Mouse (Mus musculus): Measurements from ENCODE around the gene Zfp541. TPM values are rescaled to one million over a fixed set of nuclear protein-coding genes. Genes with fewer than 3 reads are reported as not detected.

Gene Zfp541
- total and polyA plus RNA-seq, 3 experiments, result 0.01 TPM; not detected in 2

- Histone ChIP-seq H3K27ac (ENCODE audit: control insufficient read depth, low read depth, low read length) (no peak overlapping the region), H3K79me2 (ENCODE audit: control insufficient read depth, insufficient read depth, low read length, poor library complexity) (no peaks in the 10 kb centered on the region), H3K4me1 (ENCODE audit: control insufficient read depth in 1 of 2, insufficient read depth in 2 of 2, low read length in 2 of 2) (no peaks in the 10 kb centered on the region), H3K27me3 (ENCODE audit: control insufficient read depth in 1 of 2, insufficient read depth in 2 of 2, low read length in 2 of 2) (no peaks in the 10 kb centered on the region), H3K36me3 (ENCODE audit: control insufficient read depth in 1 of 2, insufficient read depth in 2 of 2, low read length in 2 of 2) (peaks cover 0 to 1% of the 10 kb centered on the region in 2 experiments; a peak in 2 of 4 replicates), H3K4me3 (ENCODE audit: control insufficient read depth in 1 of 2, insufficient read depth in 1 of 2, low read depth in 2 of 2, low read length in 2 of 2) (no peak overlapping the region), H3K9ac (ENCODE audit: control insufficient read depth, low read depth, low read length, poor library complexity, severe bottlenecking) (no peak overlapping the region), H3K9me3 (replicated peaks; ENCODE audit: insufficient read depth, low read length) (no peaks in the 10 kb centered on the region)
- TF ChIP-seq GATA1 (IDR thresholded peaks at IDR 0.05; ENCODE audit: low read depth, low read length), result peak; percentile 29; the same call in 1 of the 2 replicates
- TF ChIP-seq CHD2 (IDR thresholded peaks at IDR 0.05; ENCODE audit: low read length), result no peak
- TF ChIP-seq E2F4 (IDR thresholded peaks at IDR 0.05; ENCODE audit: borderline replicate concordance, low read depth, low read length), result no peak
- peak; percentile 21 for DNase-seq (ENCODE audit: low read depth, low spot score)
These were observed 49.9 kb downstream of the Zfp541 start for GRCm38 (mm10) chr7:16111284-16112090.

GRCm38 (mm10) chr7:16116418-16116817, 54.8 kb downstream of the Zfp541 start:
- TF ChIP-seq ELF1 (IDR thresholded peaks at IDR 0.05; ENCODE audit: low read depth, low read length) (no peak), E2F4 (IDR thresholded peaks at IDR 0.05; ENCODE audit: borderline replicate concordance, low read depth, low read length) (no peak), CTCF (IDR thresholded peaks at IDR 0.05 in 2 of 3, conservative IDR thresholded peaks at IDR 0.05 in 1 of 3; ENCODE audit: control insufficient read depth in 1 of 3, insufficient read depth in 1 of 3, low read depth in 2 of 3, low read length in 3 of 3, poor library complexity in 1 of 3, severe bottlenecking in 1 of 3) (no peak)
- no peaks in the 10 kb centered on the region for H3K27me3 ChIP-seq (ENCODE audit: control insufficient read depth in 1 of 2, insufficient read depth in 2 of 2, low read length in 2 of 2)
- no peak overlapping the region for H3K9ac ChIP-seq (ENCODE audit: control insufficient read depth, low read depth, low read length, poor library complexity, severe bottlenecking)
- no peak for DNase-seq (ENCODE audit: low read depth, low spot score)
- H3K79me2 ChIP-seq (ENCODE audit: control insufficient read depth, insufficient read depth, low read length, poor library complexity), result no peaks in the 10 kb centered on the region
- no peak overlapping the region for H3K27ac ChIP-seq (ENCODE audit: control insufficient read depth, low read depth, low read length)
- no peaks in the 10 kb centered on the region; a peak in 1 of 4 replicates for H3K36me3 ChIP-seq (ENCODE audit: control insufficient read depth in 1 of 2, insufficient read depth in 2 of 2, low read length in 2 of 2)
- H3K4me1 ChIP-seq (ENCODE audit: control insufficient read depth in 1 of 2, insufficient read depth in 2 of 2, low read length in 2 of 2), result peaks cover 0 to 3% of the 10 kb centered on the region in 2 experiments; a peak in 1 of 4 replicates
- no peaks in the 10 kb centered on the region for H3K9me3 ChIP-seq (replicated peaks; ENCODE audit: insufficient read depth, low read length)
- no peak overlapping the region for H3K4me3 ChIP-seq (ENCODE audit: control insufficient read depth in 1 of 2, insufficient read depth in 1 of 2, low read depth in 2 of 2, low read length in 2 of 2)

- DNase-seq (ENCODE audit: low read depth, low spot score), result no peak
- Histone ChIP-seq H3K36me3 (ENCODE audit: control insufficient read depth in 1 of 2, insufficient read depth in 2 of 2, low read length in 2 of 2) (no peaks in the 10 kb centered on the region; a peak in 1 of 4 replicates), H3K9ac (ENCODE audit: control insufficient read depth, low read depth, low read length, poor library complexity, severe bottlenecking) (no peak overlapping the region), H3K4me1 (ENCODE audit: control insufficient read depth in 1 of 2, insufficient read depth in 2 of 2, low read length in 2 of 2) (peaks cover 0 to 3% of the 10 kb centered on the region in 2 experiments; a peak in 1 of 4 replicates), H3K79me2 (ENCODE audit: control insufficient read depth, insufficient read depth, low read length, poor library complexity) (no peaks in the 10 kb centered on the region), H3K27me3 (ENCODE audit: control insufficient read depth in 1 of 2, insufficient read depth in 2 of 2, low read length in 2 of 2) (no peaks in the 10 kb centered on the region), H3K9me3 (replicated peaks; ENCODE audit: insufficient read depth, low read length) (no peaks in the 10 kb centered on the region), H3K4me3 (ENCODE audit: control insufficient read depth in 1 of 2, insufficient read depth in 1 of 2, low read depth in 2 of 2, low read length in 2 of 2) (no peak overlapping the region), H3K27ac (ENCODE audit: control insufficient read depth, low read depth, low read length) (no peak overlapping the region)
- no peak for TF ChIP-seq EP300 (IDR thresholded peaks at IDR 0.05; ENCODE audit: low read depth in 1 of 2, low read length in 2 of 2)
- TF ChIP-seq TAL1 (IDR thresholded peaks at IDR 0.05; ENCODE audit: low read length), result no peak
- no peak for TF ChIP-seq GABPA (IDR thresholded peaks at IDR 0.05; ENCODE audit: low read depth, low read length)
- no peak for TF ChIP-seq ZC3H11A (IDR thresholded peaks at IDR 0.05; ENCODE audit: low read depth, low read length)
- TF ChIP-seq POLR2A (IDR thresholded peaks at IDR 0.05; ENCODE audit: control insufficient read depth in 1 of 2, insufficient read depth in 1 of 2, low read depth in 1 of 2, low read length in 2 of 2, poor library complexity in 1 of 2), result no peak
- no peak for TF ChIP-seq MEF2A (IDR thresholded peaks at IDR 0.05; ENCODE audit: extremely low read depth, insufficient replicate concordance, low read depth, low read length, poor library complexity, severe bottlenecking)
- no peak for TF ChIP-seq E2F4 (IDR thresholded peaks at IDR 0.05; ENCODE audit: borderline replicate concordance, low read depth, low read length)
- TF ChIP-seq MYC (IDR thresholded peaks at IDR 0.05; ENCODE audit: low read depth, low read length), result no peak
- no peak for TF ChIP-seq POLR2AphosphoS5 (IDR thresholded peaks at IDR 0.05; ENCODE audit: borderline replicate concordance, low read depth, low read length)
- no peak for TF ChIP-seq ELF1 (IDR thresholded peaks at IDR 0.05; ENCODE audit: low read depth, low read length)
- no peak for TF ChIP-seq USF1 (IDR thresholded peaks at IDR 0.05; ENCODE audit: low read depth, low read length)
- TF ChIP-seq GATA1 (IDR thresholded peaks at IDR 0.05; ENCODE audit: low read depth, low read length), result no peak
- no peak for TF ChIP-seq MYB (IDR thresholded peaks at IDR 0.05; ENCODE audit: low read depth, low read length)
- TF ChIP-seq CTCF (IDR thresholded peaks at IDR 0.05 in 2 of 3, conservative IDR thresholded peaks at IDR 0.05 in 1 of 3; ENCODE audit: control insufficient read depth in 1 of 3, insufficient read depth in 1 of 3, low read depth in 2 of 3, low read length in 3 of 3, poor library complexity in 1 of 3, severe bottlenecking in 1 of 3), result no peak
- no peak for TF ChIP-seq CHD1 (IDR thresholded peaks at IDR 0.05; ENCODE audit: low read depth, low read length)
These were observed 55.5 kb downstream of the Zfp541 start for GRCm38 (mm10) chr7:16117100-16117499.
